Mouse (Mus musculus): ENCODE data around the gene Hist2h4.

DNA sequence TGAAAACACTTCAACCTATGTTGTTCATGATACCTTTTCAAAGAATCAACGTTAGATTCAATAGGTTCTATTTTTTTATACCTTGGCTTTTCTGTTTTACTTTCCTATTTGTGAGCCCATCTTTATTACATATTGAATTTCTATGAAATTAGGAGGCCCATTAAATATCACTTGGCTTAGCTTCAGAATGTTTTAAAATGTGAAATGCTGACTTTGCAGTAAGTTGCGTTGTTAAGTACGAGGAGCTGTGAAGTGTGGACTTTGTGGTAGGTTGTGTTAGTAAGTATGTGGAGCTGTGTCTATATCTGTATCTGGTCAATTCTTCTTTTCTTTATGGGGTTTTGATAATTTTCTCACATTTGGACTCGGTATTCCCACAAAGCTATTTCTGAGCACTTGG is 35.2 kb upstream of the Hist2h4 start:
- TF ChIP-seq USF1 (IDR thresholded peaks at IDR 0.05; ENCODE audit: low read depth) (no peak), CTCF (IDR thresholded peaks at IDR 0.05; ENCODE audit: control insufficient read depth, insufficient read depth, insufficient read length) (no peak), MAX (IDR thresholded peaks at IDR 0.05) (no peak)
